Mouse (Mus musculus): ENCODE results near the gene Ip6k3. TPM values are rescaled to one million over a fixed set of nuclear protein-coding genes. Genes with fewer than 3 reads are reported as not detected.

The Ip6k3 gene
- total RNA-seq, 2 experiments from 2014 or later: 4.3 to 8.0 TPM

- peak; percentile 71 to 82 for DNase-seq
Measured at GRCm38 (mm10) chr17:27154256-27154655, 13.3 kb downstream of the Ip6k3 start.

DNA sequence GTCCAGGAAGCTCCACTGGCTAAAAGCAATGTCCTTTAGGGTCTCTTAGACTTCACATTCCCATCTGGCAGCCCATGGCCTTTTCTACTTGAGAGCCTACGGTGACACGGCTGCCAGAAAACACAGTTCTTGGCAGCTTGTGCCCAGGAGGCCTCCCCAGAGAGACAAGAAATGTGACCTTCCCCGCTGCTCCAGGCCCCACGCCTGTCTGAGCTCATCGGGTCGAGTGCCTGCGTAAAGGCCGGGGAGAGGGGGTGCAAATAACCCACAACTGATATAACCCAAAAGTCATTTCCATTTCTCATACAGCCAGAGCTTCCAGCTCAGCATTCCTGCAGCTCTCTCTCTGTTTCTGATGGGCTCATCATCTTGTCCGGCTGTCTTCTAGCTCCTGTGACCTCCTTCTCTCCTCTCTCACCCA, 13.8 kb downstream of the Ip6k3 start:
- DNase-seq: peak; percentile 72 to 84

DNA sequence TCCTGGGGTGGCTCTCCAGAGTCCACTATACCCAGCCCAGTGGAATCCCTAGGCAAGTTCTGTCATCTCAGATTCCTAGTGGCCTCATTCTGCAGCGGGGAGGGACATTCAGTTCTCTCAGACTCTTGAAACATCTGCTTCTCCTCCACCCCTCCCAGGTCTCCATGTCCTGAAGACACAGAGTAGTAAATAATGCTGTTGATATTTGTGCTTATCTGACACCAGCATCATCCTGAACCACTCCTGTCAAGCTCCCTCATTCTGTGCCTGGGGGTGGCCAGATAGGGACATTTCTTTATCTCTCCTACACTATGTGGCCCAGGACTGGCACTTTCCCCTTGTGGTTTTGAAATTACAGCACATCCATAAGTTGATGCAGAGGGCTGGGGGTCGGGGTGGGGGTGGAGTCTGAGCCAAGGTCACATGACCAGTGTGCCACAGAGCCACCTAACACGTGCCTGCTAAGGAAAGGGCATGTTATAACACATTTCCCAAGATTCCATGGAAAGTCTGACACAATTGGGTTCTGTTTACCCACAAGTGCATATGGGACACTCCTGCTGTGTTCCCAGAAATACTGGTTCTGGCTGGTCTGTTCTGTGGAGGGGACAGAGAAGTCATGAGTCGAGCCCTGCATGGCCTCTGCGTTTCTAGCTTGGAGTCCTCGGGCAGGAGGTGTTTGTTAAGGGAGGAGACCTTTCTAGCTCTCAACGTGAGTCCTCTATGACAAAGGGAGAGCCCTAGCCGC, 14.4 kb downstream of the Ip6k3 start:
- no peak for DNase-seq

GRCm38 (mm10) chr17:27151411-27151810, 16.2 kb downstream of the Ip6k3 start:
- DNase-seq: no peak

GRCm38 (mm10) chr17:27150871-27151270, 16.7 kb downstream of the Ip6k3 start:
- no peak for DNase-seq

DNA sequence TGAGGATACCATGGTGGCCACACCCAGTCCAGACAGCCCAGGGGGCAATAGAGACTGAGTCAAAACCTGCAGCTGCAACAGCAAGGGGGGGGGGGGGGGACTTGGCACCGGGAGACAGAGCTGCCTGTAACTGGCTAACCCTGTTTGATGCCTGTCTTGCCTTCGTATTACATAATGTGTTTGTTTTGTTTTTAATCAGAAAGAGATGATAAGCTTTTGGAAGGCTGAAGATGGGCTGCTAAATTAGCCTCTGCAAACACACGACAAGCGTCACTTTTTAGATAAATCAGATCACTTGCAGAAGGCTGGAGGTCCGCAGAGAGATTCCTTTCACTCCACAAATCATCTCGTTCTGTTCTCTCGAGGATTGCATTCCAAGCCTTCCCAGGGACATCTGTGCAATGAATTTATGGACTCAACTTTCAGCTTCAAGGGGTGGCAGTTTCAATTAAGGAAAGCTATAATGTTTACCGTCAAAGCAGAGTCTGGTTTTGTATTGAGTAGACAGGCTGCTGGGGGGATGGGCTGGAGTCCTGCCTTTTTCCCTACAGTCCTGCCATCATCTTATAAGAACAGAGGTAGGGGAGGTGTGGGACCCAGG, 21.2 kb downstream of the Ip6k3 start:
- no peak for DNase-seq

DNA sequence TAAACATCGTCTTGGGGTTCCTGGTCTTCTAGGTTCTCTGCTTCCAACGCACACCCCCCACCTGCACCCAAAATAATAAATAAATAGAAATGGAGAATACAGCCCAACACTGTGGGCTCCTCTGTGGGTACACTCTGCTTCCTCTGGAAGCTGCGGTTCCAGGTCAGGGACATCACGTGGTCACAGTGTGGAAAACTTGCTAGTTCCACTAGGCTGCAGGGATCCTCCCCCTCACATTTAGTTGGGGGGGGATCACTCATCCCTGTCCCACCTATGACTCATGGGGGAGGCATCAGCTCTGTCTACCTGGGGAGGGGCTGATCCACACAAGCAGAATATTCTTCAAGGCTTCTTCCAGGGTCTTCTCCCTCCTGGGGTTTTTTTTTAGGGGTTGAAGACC, 23.4 kb downstream of the Ip6k3 start:
- DNase-seq: no peak

DNA sequence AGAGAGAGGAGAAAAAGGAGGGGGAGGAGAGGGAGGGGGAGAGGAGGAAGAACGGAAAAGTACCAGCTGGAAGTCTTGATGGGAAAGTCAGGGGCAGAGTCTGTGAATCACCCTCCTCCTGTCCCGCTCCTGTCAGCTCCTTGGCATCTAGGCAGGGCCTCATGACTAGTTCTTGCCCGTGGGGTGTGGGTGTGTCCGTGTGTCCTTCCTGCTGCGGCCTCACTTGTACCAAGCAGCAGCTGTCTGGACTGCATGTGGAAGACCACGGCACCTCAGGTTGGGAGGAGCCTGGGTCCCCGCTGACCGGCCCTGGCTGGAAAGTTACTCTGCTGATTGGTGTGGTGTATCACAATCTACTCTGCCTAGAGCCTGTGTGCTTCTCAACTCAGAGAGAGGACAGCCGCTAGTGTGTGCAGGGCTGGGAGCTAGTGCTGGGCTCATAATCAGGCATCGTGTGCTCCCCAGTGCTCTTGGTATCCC, 25.6 kb downstream of the Ip6k3 start:
- peak; percentile 38 to 68 for DNase-seq

GRCm38 (mm10) chr17:27140262-27140661, 27.3 kb downstream of the Ip6k3 start:
- DNase-seq: no peak

DNA sequence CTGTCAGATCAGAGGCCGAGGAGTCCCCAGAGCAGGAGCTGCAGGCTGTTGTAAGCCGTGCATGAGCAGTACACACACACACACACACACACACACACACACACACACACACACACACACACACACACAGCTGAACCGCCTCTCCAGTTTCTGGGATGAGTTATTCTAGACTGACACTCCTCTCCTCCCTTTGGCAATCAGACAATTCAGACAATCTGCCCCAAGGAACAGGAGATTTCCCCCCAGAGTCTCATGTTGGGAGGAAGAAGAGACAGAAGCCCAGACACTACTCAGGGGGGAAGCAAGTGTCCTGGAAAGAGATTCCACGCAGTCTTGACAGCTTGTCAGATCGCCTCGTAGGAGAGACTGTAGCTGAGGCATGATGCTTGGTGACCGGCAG, 28.3 kb downstream of the Ip6k3 start:
- DNase-seq: no peak

GRCm38 (mm10) chr17:27138396-27138795, 29.2 kb downstream of the Ip6k3 start:
- DNase-seq: no peak

GRCm38 (mm10) chr17:27134715-27135114, 32.9 kb downstream of the Ip6k3 start:
- no peak for DNase-seq

DNA sequence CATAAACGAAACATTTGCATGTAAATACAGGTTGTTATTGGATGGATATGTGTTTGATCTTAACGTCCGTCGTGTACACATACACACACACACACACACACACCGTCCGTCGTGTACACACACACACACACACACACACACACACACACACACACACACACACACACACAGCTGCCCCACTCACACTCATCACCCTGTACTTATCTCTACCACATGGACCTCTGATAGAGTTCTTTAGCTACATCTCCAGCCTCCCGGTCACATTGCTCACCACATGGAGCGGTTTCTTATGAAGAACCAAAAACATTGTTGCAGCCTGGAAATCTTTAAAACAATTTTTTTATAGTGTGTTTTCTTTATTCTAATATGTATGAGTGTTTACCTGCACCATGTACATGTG, 33.4 kb downstream of the Ip6k3 start:
- DNase-seq: no peak

DNA sequence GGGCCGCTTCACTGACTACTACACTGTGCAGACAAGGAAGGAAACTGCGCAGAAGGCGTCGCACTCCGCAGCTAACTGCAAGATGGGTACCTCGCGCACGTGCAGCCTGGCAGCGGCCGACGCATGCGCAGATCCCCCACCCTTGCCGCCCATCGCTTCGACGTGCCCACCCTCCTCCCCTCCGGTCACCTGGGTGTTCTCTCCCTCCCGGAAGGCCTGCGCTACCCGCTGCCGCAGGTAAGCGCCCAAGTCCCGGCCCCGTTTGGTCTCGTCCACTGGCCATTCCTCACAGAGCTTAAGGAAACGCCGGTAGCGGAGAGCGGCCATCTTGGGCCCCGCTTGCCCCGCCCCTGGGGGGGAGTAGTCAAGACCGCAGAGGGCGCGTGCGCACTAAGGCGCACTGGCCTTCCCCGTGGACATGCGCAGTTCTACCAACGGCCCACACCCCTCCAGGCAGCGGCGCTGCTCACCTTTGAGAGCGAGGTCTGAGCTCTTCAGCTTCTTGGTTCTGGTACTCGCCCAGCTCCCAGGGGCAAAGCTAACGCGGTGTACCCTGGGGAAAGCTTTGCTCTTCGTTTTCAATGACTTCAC, 33.9 kb downstream of the Ip6k3 start, which contains the start of gene Uqcc2:
Gene Uqcc2, minus strand, starts transcription at position 366 of the 591 bp plus-strand sequence.
- peak; percentile 98 for DNase-seq

- DNase-seq: no peak
Measured at GRCm38 (mm10) chr17:27132238-27132637, 35.4 kb downstream of the Ip6k3 start.

GRCm38 (mm10) chr17:27131240-27131665, 36.3 kb downstream of the Ip6k3 start:
- DNase-seq: no peak

GRCm38 (mm10) chr17:27130246-27130645, 37.3 kb downstream of the Ip6k3 start:
- DNase-seq: no peak

GRCm38 (mm10) chr17:27129819-27130218, 37.8 kb downstream of the Ip6k3 start:
- DNase-seq: no peak

DNA sequence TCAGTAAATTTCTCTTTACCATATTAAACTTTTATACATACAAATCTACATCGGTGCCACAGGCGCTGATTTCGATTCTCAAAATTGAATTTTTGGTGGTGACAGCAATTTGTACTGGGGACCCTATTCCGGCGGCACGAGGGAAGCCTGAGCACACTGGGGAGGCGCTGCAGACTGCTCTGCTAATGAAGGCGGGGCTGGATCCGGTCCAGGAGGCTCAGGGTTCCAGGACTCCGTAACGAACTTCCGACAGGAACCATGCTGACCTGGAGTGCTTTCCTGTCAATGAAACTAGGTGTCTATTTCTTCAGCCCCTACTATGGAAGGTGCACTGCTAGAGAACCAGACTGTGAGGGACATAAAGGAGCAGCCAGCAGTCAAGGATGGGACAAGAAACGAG, 38.3 kb downstream of the Ip6k3 start:
- DNase-seq: no peak

DNA sequence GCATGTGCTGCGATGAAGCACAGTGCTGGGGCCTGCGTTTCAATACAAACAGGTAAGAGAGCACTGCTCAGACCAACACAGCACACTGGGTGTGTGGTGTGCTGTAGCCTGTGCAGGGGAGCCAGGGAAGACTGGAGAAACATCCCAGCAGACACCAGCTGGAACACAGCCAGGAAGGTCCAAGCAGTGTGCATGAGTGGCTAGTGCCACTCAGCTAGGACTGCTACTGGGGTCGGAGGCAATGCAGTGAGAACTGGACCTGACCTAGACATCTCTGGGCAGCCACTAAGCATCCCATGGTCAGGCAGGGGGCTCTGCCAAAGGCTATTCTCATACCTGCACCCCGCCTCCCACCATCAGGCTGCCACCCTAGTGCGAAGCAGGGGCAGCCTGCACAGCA, 39.4 kb downstream of the Ip6k3 start:
- no peak for DNase-seq

DNA sequence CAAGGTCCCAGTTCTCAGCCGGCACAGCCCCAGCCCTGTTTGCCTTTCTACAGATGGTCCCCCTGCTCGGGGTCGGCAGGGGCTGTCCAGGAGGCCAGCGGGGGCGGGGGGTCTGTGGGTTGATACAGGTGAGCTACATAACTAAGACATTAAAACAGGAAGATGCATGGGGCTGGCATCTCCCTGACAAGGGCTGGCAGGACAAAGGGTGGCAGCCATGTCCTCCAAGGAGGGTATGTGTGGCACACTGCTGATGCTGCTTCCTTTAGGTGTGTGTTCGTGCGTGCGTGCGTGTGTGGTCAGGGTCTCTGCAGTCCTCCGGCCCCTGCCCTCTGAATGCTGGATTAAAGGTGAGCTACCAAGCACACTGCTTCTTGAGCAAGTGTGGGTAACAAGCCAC, 40.6 kb downstream of the Ip6k3 start:
- DNase-seq: no peak

GRCm38 (mm10) chr17:27125669-27126202, 41.9 kb downstream of the Ip6k3 start:
- DNase-seq: no peak

DNA sequence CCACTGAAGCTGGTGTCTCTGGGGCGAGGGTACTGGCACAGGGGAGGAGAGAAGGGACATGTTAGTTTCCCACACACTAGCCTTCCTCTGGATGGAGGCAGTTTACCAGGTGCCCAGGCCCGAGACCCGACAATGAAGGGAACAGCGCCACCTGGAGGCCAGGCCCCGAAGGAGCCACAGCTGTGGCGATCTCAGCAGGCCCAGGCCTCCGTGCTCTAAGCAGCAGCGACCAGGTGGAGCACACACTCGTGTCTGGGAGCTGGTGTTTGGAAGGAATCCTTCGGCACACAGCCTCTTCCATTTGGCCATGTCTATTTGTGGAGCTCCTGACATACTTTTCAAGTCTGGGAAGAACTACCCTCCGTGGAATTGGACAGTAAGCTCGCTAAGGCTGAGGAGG, 42.4 kb downstream of the Ip6k3 start:
- peak; percentile 62 to 83 for DNase-seq
